Mouse (Mus musculus): Measurements from ENCODE around the gene Fam71f1. TPM values are rescaled to one million over a fixed set of nuclear protein-coding genes. Genes with fewer than 3 reads are reported as not detected.
"Not testable (repeated sequence)": the region's sequence is repeated elsewhere in the genome, so short reads cannot be mapped to it uniquely, and the experiment has no call there.

Fam71f1 gene
- total RNA-seq, 4 experiments from 2014 or later: not detected

DNA sequence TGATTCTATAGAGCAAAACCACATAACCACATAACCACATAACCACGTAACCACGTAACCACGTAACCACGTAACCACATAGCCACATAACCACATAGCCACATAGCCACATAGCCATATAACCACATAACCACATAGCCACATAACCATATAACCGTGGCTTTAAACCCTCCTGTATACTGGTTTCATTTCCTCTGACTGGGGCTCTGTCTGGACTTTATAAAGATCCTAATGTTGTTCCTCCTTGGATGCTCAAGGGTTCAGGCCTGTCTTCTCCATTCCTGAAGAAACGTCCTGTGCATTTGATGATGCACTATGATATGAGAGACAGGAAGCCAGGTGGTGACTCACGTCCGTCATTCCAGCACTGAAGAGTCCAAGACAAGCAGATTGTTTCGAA, 8.0 kb downstream of the Fam71f1 start:
- no peak for DNase-seq (ENCODE audit: low spot score in 2 of 2)

DNA sequence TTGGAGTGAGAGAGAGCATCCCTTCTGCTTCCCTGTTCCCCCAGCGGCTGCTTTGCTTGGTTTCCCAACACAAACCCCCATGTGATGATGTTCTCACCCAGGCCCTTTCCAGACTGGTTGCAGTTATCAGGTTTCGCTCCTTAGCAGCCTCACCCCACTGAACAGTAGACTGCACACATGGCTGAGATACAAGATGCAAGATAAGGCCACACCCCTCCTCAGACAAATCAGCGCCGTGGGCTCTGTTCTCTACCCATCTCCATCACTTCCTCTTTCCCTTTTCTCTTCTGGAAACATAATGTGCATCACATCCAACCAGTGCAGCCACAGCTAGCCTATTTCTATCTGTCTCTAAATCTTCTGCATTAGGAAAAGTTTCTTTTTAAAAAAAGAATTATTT, 10.6 kb downstream of the Fam71f1 start:
- DNase-seq (ENCODE audit: low spot score in 2 of 2): no peak

DNA sequence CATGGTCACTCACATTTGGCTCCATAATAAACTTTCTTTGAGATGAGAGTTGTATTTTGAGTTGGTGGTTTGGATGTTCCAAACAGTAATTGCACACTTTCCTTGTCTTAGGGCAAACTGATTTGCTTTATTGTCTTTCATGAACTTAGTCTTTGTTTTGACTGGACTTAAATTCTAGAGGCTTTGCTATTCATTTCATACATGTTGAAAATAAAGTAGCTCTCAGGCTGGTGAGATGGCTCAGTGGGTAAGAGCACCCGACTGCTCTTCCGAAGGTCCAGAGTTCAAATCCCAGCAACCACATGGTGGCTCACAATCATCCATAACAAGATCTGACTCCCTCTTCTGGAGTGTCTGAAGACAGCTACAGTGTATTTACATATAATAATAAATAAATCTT, 27.6 kb downstream of the Fam71f1 start:
- DNase-seq (ENCODE audit: low spot score in 2 of 2): not testable (repeated sequence)

DNA sequence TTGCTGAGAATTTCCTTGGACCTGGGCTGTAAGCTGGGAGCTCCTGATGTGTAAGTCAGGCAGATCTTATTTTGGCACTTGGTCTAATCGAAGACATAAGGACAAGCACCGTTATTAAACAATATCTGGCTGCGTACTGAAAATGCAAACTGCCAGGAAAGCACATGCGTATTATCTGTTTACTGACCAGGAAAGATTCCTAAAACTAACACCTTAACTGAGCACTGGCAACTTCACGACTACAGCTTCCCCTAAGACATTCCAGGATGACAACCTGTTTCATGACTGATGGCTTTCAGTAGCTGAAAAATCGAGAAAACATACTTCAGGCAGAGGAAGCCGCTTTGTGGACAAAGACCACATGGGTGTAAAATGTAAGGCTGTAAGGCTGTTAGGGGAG, 28.2 kb downstream of the Fam71f1 start:
- DNase-seq (ENCODE audit: low spot score in 2 of 2): no peak

DNA sequence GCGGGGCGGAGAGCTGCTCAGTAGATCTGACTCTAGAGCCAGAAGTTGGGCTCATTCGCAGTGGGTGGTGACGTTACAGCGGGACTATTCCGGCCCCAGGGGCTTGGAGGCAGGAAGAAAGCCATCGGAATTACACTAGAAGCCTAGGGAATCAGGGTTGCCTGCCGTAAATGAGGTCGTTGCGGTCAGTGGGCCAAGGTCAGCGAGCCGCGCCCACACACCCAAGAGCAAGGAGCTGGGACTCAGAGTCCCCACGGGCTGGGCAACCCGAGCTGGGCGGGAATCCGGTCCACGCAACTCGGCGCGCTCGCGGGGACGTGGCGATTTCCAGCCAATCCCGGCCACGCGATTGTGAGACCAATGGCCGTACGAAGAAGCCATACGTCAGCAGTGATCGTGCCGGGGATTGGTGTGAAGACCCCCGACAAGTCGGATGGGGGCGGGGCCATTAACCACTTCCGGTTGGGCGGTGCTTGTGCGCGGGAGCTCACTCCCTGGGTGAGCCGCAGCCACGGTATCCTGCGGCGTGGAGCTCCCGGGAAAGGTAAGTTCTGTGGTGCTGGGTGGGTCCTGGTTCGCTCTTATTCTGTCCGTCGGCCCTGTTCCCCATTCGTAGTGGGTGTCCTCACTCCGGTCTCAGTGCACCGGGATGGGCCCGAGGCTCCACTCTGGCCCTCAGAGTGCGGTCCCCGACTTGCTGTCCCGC, 28.9 kb downstream of the Fam71f1 start, which contains the start of gene Calu:
Calu (plus strand) TSS at position 405 of the 706 bp plus-strand sequence.
- DNase-seq (ENCODE audit: low spot score in 2 of 2): peak; percentile 98 to 99

DNA sequence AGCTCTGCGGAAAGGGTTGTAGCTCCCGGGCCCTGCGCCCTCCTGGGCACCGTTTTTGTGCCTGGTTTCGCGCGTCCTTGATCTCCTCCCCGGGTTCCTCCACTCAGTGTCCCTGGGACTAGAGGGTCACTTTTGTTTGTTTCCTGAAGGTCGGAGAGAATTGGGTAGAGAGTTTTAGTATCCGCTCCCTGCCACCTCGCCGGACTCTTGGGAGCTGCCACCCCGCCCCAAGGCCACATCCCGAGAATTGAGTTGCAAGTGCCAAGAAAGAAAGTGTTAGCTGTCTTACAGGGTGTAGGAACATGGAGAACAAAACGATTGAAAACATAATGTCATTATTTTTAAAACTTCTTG, 29.4 kb downstream of the Fam71f1 start:
- no peak for DNase-seq (ENCODE audit: low spot score in 2 of 2)

DNA sequence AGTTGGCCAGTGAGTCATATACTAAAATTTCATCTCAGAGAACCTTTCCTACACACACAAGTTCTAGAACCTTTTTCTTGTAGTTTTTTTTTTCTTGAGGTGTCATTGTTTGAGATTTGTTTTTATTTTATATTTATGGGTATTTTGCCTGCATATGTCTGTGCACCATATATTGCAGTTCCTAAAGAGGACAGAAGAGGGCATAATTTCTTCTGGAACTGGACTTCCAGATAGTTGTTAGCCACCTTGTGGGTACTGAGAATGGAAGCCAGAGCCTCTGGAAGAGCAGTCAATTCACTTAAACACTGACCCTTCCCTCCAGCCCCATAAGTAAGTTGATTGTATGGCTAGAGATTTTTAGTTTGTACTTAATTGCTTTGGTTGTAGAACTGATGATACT, 32.7 kb downstream of the Fam71f1 start:
- no peak for DNase-seq (ENCODE audit: low spot score in 2 of 2)

DNA sequence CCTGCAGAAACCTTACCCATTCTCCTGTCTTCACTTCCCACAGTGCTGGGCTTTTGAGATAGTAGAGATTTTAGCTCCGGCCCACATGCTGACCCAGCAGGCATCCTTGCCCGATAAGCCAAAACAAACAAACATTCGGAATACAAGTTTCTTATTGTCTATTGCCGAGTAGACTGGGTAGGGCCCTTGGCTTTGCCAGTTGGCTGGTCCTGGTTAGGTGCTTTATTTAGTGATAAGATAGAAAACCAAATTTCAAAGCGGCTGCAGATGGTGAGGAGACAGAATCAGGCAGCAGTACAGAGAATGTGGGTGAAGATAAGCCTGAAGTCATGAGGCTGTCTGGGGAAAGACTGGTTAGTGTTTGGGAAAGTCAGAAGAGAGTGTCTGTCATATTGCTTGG, 33.9 kb downstream of the Fam71f1 start:
- no peak for DNase-seq (ENCODE audit: low spot score in 2 of 2)

DNA sequence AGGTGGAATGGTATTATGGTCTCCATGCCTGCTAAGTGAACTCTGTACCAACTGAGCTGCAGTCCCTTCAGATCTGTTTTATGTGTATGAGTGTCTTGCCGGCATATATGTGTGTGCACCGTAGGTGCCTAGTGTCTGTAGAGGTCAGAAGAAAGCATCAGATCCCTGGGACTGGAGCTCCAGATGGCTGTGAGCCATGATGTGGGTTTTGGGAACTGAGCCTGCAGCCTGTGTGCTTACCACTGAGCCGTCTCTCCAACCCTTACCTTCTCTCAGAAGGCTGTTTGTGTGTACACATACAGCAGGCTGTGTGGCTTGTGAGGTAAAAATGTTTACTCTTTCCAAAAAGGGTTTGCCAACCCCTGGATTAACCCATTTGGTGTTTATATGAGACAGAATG, 40.4 kb downstream of the Fam71f1 start:
- peak; percentile 37 to 51 for DNase-seq (ENCODE audit: low spot score in 2 of 2)

DNA sequence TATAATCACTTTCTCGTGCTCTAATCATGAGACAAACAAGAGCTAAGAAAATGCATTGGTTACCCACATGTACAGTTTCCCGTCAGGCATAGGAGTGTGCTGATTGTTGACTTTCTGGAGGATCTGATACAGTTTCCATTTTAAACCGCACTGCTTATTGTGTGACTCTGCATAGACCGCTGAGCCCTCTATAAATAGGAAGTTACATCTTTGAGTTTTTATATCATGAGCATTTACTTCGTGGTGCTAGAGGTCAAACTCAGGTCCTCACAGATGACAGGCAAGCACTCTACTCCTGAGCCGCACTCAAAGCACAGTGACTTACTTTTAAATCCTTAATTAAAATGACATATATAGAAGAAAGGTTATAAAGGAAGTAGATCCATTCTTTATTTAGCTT, 41.3 kb downstream of the Fam71f1 start:
- DNase-seq (ENCODE audit: low spot score in 2 of 2): no peak

DNA sequence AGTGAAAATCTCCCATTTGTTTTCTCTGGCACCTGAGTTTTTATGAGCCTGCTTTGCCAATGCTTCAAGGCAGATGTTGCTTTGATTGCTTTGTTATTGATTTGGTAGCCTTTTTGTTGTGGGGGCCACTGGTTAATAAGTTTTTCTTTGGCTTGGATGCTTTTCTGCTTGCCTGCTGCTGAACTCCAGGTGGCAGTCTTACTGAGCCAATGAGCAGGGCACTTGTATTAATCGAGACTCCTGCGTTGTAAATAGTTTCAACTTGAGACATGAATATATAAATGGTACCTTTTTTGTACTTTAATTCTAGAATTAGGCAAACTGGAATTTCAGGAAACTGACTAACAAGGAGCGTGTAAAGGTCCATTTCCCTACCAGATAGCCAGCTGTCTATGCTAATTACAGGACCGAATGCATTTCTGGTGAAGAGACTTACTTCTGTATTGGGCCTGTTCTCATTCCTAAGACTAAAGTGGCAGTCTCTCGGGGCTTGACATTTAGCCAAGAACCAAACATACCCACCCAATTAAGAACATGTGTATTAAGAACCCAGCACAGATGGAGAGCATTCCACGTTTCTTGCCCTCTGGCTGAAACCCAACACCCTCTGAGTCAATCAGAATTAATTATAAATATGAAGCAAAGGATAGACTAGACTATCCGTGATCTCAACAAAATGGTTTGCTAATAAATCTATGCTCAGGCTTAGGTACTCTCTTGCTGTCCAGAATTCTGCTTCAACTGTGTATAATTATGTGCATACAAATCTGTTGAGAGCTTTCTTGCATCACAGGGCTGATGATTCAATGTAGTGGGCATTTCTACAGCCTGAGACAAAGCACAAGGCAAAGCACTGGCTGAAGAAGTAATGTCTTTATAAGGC, 43.5 kb downstream of the Fam71f1 start:
- no peak for DNase-seq (ENCODE audit: low spot score in 2 of 2)

DNA sequence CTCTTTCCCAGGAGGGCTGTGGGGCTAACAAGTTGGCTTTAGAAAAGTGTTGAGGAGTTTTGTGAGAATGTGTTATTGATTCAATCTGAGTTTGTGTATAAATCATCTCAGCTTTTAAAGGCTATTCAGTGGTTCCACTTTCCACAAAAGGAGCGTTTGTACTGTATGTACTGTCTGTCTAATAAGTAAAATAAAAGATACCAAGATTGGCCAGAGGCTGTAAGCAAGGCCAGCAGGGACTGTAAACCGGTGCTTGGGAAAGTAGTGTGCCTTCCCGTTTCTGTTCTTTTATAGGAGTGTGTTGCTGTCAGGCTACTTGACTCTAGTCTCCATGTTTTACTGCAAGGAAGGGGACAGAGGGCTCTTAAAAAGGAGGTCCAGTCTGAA, 44.2 kb downstream of the Fam71f1 start:
- DNase-seq (ENCODE audit: low spot score in 2 of 2): no peak

DNA sequence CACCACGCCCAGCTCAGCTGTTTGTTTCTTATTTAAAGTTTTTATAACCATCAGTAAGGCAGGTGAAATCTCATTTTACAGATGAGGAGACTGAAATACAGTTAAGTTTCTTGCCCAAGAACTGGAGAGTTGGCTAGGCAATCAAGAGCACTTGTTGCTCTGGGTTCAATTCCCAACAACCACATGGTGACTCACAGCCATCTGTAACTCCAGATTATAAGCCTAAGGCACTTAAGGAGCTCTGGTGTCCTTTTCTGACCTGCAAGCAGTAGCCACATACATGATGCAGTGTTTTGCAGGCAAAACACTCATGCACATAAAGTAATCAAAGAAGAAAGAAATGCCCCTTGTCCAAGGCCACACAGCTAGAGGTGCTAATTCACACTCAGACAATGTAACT, 46.3 kb downstream of the Fam71f1 start:
- DNase-seq (ENCODE audit: low spot score in 2 of 2): no peak

DNA sequence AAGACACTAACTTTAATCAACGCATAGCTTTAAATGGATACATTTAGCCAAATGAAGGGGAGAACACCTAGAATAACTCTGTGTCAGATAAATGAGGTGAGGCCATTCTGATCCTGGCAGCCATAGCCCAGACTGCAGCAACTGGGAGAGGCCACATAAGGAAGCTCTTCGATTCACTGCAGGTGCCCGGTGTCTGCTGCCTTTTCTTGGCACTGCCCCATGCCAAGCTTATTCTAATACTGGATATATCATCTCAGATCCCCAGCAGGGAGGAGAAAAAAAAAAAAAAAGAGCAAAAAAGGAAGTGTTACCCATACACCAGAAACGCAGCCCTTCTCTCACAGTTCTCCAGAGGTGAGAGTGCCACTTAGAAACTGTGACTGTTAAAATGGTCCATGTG, 58.4 kb downstream of the Fam71f1 start:
- DNase-seq (ENCODE audit: low spot score in 2 of 2): no peak

DNA sequence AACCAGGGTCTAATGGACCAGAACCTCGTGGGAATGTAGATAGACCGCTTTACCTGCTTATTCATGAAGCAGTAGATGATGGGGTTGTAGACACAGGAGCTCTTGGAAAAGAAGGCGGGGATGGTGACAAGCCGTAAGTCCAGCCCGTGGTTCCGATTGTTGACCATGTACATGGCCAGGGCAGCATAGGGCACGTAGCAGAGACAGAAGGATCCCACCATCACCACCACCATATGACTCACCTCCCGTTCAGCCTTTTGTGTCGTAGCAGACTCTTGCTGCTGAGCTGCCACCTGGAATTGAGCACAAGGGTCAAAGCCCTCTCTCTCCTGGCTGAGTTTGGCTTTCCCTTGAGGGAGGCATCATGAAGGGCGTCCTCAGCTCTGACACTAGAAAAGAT, 59.7 kb downstream of the Fam71f1 start:
- DNase-seq (ENCODE audit: low spot score in 2 of 2): no peak

DNA sequence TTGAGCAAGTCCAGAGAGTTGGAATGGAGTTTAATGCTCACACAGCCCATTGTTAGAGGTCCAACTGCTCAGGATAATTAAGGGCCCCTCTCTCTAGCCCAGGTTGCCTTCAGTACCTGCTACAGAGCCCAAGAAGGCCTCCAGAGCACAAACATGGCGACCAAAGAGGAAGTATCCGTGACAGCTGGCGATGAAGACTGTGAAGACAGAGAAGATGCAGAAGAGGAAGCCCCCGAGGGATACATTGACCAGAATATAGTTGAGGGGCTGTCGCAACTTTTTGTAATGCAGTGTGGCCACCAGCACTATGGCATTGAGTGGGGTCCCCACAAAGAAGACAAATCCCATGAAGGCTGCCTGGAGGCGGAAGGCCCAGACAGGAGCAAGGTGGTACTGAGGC, 61.0 kb downstream of the Fam71f1 start:
- DNase-seq (ENCODE audit: low spot score in 2 of 2): no peak

DNA sequence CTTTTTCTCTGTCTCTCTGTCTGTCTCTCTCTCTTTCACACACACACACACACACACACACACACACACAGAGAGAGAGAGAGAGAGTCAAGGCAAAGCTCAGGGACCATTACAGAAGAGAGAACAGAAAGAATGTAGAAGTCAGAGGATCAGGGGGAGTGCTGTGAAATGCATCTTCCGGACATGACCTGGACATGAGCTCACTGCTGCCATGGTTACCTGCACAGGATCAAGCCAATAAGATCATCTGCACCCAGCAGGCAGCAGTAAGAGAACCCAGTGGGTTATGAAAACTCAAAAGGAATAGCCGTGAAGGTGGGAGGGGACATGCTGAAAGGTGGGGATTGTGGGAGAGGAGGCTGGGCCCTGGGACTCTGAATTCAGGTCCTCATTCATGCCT, 63.5 kb downstream of the Fam71f1 start:
- DNase-seq (ENCODE audit: low spot score in 2 of 2): no peak

Other genes with a start within 250 kb of the Fam71f1 start
- 10 to 100 TPM; 10.7 to 15.9 (median 14.8) TPM for gene Rbm28, start 154.1 kb upstream of the Fam71f1 start, total RNA-seq (2022)
- under 1 TPM; 0.46 to 0.70 (median 0.53) TPM for gene Prrt4, start 139.6 kb upstream of the Fam71f1 start, total RNA-seq (2022)
- gene Impdh1, start 102.8 kb upstream of the Fam71f1 start, total RNA-seq (2022): 10 to 100 TPM in 3 of 4 experiments, 1 to 10 TPM in 1; 9.7 to 13.5 (median 10.9) TPM
- gene Hilpda, start 46.7 kb upstream of the Fam71f1 start, total RNA-seq (2022): 1 to 10 TPM; 2.8 to 3.9 (median 3.3) TPM
- gene Fam71f2, start 39.5 kb upstream of the Fam71f1 start, total RNA-seq (2022): not detected
- 10 to 100 TPM; 66.3 to 77.3 (median 75.0) TPM for gene Calu, start 28.9 kb downstream of the Fam71f1 start, total RNA-seq (2022)
- gene Opn1sw, start 69.3 kb downstream of the Fam71f1 start, total RNA-seq (2022): under 1 TPM in 3 of 4 experiments, not detected in 1; 0.24 to 0.43 (median 0.31) TPM
- 10 to 100 TPM in 2 of 4 experiments, 1 to 10 TPM in 2; 9.0 to 12.0 (median 10.2) TPM for gene Ccdc136, start 77.2 kb downstream of the Fam71f1 start, total RNA-seq (2022)
- 100 to 1,000 TPM; 357 to 417 (median 381) TPM for gene Flnc, start 114.1 kb downstream of the Fam71f1 start, total RNA-seq (2022)
- 100 to 1,000 TPM; 116 to 127 (median 122) TPM for gene Atp6v1f, start 148.6 kb downstream of the Fam71f1 start, total RNA-seq (2022)
- gene Atp6v1fnb, start 152.3 kb downstream of the Fam71f1 start, total RNA-seq (2022): not detected
- 1 to 10 TPM; 2.2 to 6.0 (median 4.4) TPM for gene Kcp, start 188.8 kb downstream of the Fam71f1 start, total RNA-seq (2022)
- 1 to 10 TPM; 1.0 to 3.1 (median 1.7) TPM for gene Irf5, start 207.5 kb downstream of the Fam71f1 start, total RNA-seq (2022)